Mouse (Mus musculus): ENCODE results near the gene Etv6. TPM values are rescaled to one million over a fixed set of nuclear protein-coding genes. Genes with fewer than 3 reads are reported as not detected.

Etv6 gene
- polyA plus RNA-seq, 1 experiment, result 16.3 TPM

DNA sequence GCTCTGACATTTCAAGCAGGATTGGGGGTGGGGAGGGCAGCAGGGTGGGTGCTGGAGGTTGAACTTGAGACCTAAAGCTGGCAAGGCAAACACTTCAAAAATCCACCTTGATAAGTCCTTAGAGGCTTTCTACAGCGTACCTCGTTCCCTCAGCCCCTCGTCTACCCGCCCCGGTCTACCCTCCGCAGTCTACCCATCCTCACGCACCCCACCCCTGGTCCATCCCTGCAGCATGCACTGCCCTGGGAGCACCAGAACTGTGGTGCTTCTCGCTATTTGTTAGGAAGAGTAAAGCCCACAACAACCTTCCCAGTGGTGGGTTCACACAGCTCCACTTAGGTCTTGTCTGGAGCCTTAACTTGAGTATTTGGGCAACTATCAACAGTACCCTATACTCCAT lies 277.1 kb downstream of the Etv6 start:
- H3K4me1 ChIP-seq (ENCODE audit: control insufficient read depth, insufficient read depth, low read length), result no peaks in the 10 kb centered on the region
- no peaks in the 10 kb centered on the region for H3K36me3 ChIP-seq (ENCODE audit: control insufficient read depth, insufficient read depth, low read length)
- no peak overlapping the region for H3K4me3 ChIP-seq (ENCODE audit: insufficient read depth, low read depth, low read length)
- 94% methylated on average over 8 of the region's 8 CpGs for WGBS
- H3K27me3 ChIP-seq (replicated peaks; ENCODE audit: control insufficient read depth, insufficient read depth, low read length), result no peaks in the 10 kb centered on the region
- H3K27ac ChIP-seq (ENCODE audit: insufficient read depth, low read depth, low read length), result no peak overlapping the region
- no peak for DNase-seq
- no peak for TF ChIP-seq POLR2A (IDR thresholded peaks at IDR 0.05; ENCODE audit: low read depth, low read length)
- no peak for TF ChIP-seq CTCF (conservative IDR thresholded peaks at IDR 0.05; ENCODE audit: insufficient read depth, insufficient read length, low read depth, low read length)

DNA sequence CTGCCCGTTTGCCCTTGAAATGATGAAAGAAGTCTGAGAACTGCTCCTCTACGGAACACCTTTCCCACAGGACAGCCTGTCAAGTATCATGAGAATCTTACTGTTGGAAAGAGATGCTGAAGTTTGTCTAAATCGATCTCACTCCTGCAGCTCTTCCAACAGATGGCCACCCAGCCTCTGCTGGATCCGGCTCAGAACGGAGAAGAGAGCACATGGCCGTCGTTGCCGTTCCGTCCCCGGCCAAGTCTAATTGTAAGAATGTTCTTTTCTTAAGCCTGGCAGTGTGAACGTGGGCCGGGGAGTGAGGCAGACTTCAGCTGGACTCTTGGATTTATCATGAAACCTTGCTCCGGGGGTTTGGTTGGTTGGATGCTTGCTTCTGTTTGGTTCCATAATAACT lies 281.9 kb downstream of the Etv6 start:
- Histone ChIP-seq H3K36me3 (ENCODE audit: control insufficient read depth, insufficient read depth, low read length) (no peaks in the 10 kb centered on the region), H3K4me1 (ENCODE audit: control insufficient read depth, insufficient read depth, low read length) (no peaks in the 10 kb centered on the region), H3K27ac (ENCODE audit: insufficient read depth, low read depth, low read length) (no peak overlapping the region), H3K4me3 (ENCODE audit: insufficient read depth, low read depth, low read length) (no peak overlapping the region), H3K27me3 (replicated peaks; ENCODE audit: control insufficient read depth, insufficient read depth, low read length) (no peaks in the 10 kb centered on the region)
- no peak for DNase-seq
- 90% methylated on average over 13 of the region's 13 CpGs for WGBS
- TF ChIP-seq POLR2A (IDR thresholded peaks at IDR 0.05; ENCODE audit: low read depth, low read length) (no peak), CTCF (conservative IDR thresholded peaks at IDR 0.05; ENCODE audit: insufficient read depth, insufficient read length, low read depth, low read length) (no peak)

Other genes with a start within 250 kb of the Etv6 start
- gene Kap, start 181.9 kb upstream of the Etv6 start, polyA plus RNA-seq (2012; rRNA removed), result 6,577 and 7,570 TPM in 2 replicates

Measured in kidney, adult 2 months (tissue).